Mouse (Mus musculus) left cerebral cortex, postnatal 14 days (tissue): ENCODE results near the gene Plin1. TPM values are rescaled to one million over a fixed set of nuclear protein-coding genes. Genes with fewer than 3 reads are reported as not detected.

ENCODE experiments used
- DNase-seq, 2 experiments: peaks; one replicate each; pipeline ENCODE4 v3.0.0; 2021 to 2022; ENCODE audit warnings: low spot score in 2 of 2, mixed read lengths in 1 of 2
- intact Hi-C: fragments of 180-260 bp; cut with DNase I; formaldehyde crosslinking; loops from one replicate; pipeline ENCODE4 v1.15.1; 2025
- long read RNA-seq, 2 experiments: library from polyadenylated mRNA; stranded (forward); transcript quantifications; one replicate each; pipeline ENCODE4 v2.0.0; 2021
- total RNA-seq, 2 experiments: library from RNA; stranded (reverse); gene quantifications; 2 replicates each; pipeline ENCODE4 v1.2.3; 2021

The Plin1 gene
- not detected for total RNA-seq
- long read RNA-seq, experiment 1: 0 reads
- long read RNA-seq, experiment 2: 0 reads

DNA sequence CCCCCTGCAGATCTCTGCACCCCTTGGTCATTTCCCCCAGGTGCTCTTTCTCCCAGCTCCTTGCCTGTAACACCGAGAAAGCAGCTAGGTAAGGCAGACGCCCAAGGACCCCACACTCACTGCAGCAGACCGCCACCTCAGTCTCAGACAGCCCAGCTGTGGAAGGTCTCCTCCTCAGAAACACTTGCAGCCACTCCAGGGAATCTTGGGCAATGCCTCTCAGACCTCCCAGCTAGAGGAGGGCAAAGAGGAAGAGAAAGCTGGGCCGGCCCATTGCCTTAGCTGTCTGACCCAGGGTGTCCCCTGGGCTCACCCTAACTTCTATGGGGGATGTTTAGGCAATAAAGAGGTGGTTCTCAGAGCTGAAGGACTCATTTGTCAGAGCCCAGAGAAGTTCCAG, at the start of gene Plin1:
TSS of gene Plin1 (minus strand) at position 282 of the 400 bp plus-strand sequence.
- intact Hi-C loops: no loop called here
- DNase-seq: no peak

DNA sequence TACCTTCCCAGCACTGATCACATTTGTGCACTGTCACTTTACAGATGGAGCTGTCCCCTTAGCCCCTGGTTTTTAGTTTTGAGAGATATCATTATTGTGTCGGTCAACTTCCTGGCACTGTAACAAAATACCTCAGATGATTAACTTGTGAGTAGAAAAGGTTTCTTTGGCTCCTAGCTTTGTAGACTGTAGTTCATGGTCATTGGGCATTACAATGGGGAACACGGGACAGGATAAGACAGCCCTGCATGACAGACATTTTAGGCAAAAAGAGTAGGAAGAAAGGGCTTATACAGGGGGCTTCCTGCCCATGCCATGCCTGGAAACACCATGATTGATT, 49.8 kb upstream of the Plin1 start:
- intact Hi-C loops: loop anchor here (10.0 kb wide), 1 partner anchor 168 kb away; the partner anchor contains the start of gene Rhcg
- no peak for DNase-seq

DNA sequence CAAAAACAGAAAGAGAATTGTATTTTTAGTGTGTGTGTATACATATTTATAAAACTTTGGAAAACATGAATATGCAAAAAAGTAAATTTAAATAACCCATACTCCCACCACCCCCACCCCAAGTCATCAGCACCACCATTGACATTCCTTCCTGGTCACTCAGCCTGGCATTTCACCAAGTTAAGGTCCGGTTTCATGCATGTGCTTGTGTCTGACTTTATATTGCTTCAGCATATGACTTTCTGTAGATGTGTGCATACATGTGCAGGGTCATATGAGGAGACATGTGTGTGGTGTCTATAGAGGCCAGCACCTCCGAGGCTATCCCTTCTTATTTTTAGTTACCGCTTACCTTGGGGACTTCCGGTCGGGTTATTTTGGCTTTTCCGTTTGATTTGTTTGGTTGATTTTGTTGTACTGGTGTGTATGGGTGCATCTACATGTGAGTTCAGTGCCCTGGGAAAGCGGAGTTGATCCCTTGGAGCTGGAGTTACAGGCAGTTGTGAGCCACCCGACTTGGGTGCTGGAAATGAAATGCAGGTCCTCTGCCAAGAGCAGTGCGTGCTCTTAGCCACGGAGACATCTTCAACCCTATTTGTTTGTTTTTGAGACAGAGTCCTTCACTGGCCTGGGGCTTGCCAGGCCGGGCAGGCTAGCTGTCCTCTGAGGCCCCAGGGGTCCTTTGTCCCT, 49.3 kb upstream of the Plin1 start:
- no peak for DNase-seq
- intact Hi-C loops: loop anchor here (10.0 kb wide), 1 partner anchor 167 kb away; the partner anchor contains the start of gene Rhcg

GRCm38 (mm10) chr7:79780647-79781626, 48.2 kb upstream of the Plin1 start:
- intact Hi-C loops: loop anchor here (10.0 kb wide), 1 partner anchor 166 kb away; the partner anchor contains the start of gene Rhcg

GRCm38 (mm10) chr7:79771561-79772512, 39.1 kb upstream of the Plin1 start:
- intact Hi-C loops: no loop called here
- DNase-seq: peak; percentile 23 to 41

More at GRCm38 (mm10) chr7:79780647-79781626, 48.2 kb upstream of the Plin1 start:
- peak; percentile 74 to 80 for DNase-seq

- no peak for DNase-seq
- intact Hi-C loops: no loop called here
These were observed 37.0 kb upstream of the Plin1 start for GRCm38 (mm10) chr7:79769664-79770063.

- no peak for DNase-seq
- intact Hi-C loops: no loop called here
These were observed 33.3 kb upstream of the Plin1 start for GRCm38 (mm10) chr7:79765991-79766390.

GRCm38 (mm10) chr7:79762106-79762505, 29.4 kb upstream of the Plin1 start:
- intact Hi-C loops: no loop called here
- no peak for DNase-seq

DNA sequence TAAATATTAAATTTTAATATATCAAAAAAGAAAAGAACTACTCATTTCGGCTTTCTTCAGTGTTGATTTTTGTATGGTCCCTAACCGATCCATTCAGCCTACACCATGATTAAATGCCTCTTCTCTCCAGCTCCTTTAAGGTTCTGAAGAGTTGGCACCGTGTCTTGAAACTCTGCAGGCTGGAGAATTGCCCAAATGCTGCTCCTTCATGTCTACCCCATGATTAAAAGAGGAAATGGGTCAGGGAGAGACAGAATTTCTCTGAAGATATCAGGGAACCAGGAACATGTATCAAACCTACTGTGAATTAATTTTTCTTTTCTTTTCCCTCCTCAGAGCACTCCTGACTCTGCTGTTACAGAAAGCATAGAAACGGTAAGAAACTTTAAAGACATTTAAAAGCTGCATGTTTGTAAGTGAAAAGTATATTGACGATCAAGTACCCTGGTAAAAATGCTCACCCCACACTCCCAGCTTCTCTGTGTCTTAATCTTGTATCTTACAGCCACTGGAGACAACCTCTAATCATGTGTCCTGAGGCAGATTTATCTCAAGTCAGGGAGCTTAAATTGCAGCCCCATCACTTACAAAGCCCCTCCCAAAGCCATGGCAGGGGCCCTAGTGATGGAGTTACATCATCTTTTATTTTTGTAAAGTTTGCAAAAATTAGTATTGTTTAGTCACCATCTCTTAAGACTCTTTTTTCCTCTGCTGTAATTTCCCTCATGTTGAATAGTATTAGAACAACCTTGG, 28.6 kb upstream of the Plin1 start:
- intact Hi-C loops: no loop called here
- no peak for DNase-seq

GRCm38 (mm10) chr7:79759766-79760165, 27.1 kb upstream of the Plin1 start:
- no peak for DNase-seq
- intact Hi-C loops: no loop called here

GRCm38 (mm10) chr7:79758176-79758575, 25.5 kb upstream of the Plin1 start:
- intact Hi-C loops: no loop called here
- DNase-seq: no peak

GRCm38 (mm10) chr7:79756334-79756733, 23.6 kb upstream of the Plin1 start:
- intact Hi-C loops: no loop called here
- no peak for DNase-seq

DNA sequence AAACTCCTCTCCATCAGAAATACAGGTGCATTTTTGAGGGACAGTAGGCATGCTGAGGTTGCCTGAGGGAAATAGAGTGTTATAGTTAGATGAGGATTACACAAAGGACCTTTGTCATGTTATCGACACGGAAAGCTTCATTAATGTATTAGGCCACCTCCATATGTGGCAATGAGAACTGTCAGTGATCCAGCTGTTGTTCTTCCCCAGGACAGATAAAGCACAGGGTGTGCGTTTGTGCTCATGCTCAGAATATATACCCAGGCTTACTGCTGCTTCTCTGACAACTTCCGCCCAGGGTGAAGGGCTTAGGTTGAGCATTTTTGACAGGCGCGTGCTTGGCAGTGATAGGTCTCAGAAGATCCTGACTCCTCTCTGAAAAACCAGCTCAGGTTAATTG, 16.8 kb upstream of the Plin1 start:
- intact Hi-C loops: no loop called here
- DNase-seq: no peak

DNA sequence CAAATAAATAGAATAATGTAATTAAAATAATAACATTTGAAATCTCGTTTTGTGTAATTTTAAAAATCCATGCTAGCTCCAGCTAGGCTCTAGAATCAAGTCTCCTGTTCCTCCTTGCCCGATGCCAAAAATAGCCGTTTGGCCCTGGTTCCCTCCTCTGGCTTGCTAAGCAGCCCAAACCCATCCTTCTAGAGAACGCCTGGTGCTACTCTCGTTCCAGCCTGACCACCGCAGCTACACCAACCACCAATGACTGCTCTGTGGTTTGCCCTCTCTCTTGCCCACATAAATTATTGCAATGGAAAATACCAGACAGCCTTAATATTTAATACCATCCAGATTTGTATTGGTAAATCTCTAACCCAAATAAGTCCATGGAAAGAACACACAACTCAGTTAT, 15.0 kb upstream of the Plin1 start:
- intact Hi-C loops: no loop called here

DNA sequence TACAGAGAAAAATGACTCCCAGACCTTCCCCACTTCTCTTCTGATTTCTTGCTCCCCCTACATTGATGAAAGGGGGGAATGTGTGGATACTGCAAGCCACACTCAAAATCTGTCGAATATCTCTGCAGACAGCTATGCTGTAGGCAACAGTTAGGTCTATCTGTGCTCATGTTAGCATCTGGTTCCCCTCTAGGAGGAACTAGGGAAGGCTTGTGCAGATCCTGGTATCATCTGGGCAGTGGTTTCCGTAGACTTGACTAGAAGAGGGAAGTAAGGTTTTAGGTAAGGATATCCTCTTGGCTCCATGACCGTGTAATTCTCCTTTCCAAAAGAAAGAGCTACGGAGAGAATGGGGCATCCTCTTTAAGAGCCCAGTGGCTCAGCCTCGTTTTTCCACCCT, 11.9 kb upstream of the Plin1 start:
- DNase-seq: no peak
- intact Hi-C loops: no loop called here

More for the DNA sequence above, 15.0 kb upstream of the Plin1 start:
- no peak for DNase-seq

DNA sequence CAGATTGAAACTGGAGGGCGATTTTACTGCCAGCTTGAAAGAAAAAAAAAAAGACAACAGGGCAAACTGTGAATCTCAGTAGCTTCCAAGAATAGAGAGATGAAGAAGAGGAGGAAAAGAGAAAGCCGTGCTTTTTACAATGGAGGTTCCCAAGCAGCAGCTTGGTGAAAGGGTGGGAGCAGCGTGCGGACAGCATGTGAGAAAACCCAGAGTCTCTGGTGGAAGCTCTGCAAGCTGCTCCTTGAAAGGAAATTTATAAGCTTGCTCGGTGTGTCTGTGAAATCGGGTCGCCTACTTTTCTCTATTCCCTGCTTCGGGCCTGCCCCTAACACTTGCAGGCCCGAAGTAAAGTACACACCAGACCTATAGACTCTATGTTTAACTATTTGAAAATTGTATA, 11.3 kb upstream of the Plin1 start:
- intact Hi-C loops: no loop called here
- DNase-seq: peak; percentile 33 to 44

DNA sequence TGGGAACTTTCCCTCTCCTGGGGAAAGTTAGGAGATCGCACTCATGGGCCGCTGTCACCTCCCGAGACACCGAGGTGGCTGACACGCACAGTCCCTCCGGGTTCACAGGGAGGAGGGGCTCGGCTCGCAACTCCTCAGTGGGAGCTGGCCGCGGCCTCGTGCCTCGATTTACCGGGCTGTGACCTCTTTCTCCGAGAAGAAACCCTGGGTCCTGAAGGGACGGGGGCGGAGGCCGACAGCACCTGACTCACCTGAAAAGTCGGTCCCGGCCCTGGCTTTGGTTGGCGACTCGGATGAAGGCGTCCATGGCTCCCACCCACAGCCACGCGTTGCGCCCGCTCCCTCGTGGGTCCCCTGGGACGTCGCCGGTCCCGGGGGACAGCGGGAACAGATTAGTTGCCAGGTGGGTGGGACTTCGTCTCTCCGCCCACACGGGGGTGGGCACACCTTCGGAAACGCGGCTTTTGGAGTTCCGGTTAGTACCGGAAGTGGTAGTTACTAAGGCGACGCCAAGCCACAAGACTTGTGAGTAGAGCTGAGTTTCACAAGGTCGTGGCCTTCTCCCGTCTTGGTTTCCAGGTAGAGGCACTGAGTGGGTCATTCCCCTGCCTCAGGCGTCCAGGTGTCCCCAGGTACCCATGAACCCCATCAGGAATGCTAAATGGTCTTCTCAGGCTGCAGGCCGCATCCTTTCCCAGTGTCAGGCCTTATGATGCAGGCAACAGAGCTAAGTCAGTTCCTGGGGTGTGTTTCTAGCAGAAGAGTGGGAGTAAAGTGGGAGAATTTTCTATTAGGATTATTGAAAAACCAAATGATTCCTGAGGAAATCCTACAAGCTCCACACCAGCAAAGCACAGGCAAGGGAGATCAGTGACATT, 10.2 kb upstream of the Plin1 start, which contains the start of the genes Pex11a and Wdr93:
TSS of gene Pex11a (minus strand) at position 473 of the 878 bp plus-strand sequence.
TSS of gene Wdr93 (plus strand) at position 505 of the 878 bp plus-strand sequence.
- intact Hi-C loops: no loop called here
- peak; percentile 69 to 73 for DNase-seq
